Mouse (Mus musculus) thymus, adult 2 months (tissue): ENCODE measurements at regions not wholly inside any gene's neighbourhood (a gene's known extent, or its start where the extent isn't known, plus 50 kb on each side); places are given as distances from the start of the nearest gene placed in this dataset.

Source experiments
- CTCF ChIP-seq: fragments of 200-500 bp; IDR thresholded peaks from 2 replicates; pipeline ENCODE4 v1.5.1; 2012; ENCODE audit warnings: mild to moderate bottlenecking, control low read depth, low read length, moderate library complexity, borderline replicate concordance; ENCODE audit not compliant: control insufficient read depth, poor library complexity, insufficient read depth; ENCODE audit errors: extremely low read depth
- POLR2A ChIP-seq: fragments of 200-500 bp; IDR thresholded peaks from 2 replicates; pipeline ENCODE4 v1.6.1; 2012; ENCODE audit warnings: mild to moderate bottlenecking, low read length, control low read depth, moderate library complexity; ENCODE audit not compliant: control insufficient read depth, poor library complexity, insufficient read depth; ENCODE audit errors: extremely low read depth

- TF ChIP-seq CTCF = no peak
- no peak for TF ChIP-seq POLR2A
Measured at GRCm38 (mm10) chr12:32454794-32455193, 76.3 kb downstream of the Ccdc71l start.
